Mouse (Mus musculus) cerebellum, postnatal 14 days (tissue): ENCODE data around the gene Actl10.

Experiments
- DNase-seq, 2 experiments: peaks; one replicate each; pipeline ENCODE4 v3.0.0; 2021; ENCODE audit warnings: mixed read lengths in 2 of 2

Gene Actl10

GRCm38 (mm10) chr2:154583906-154584872 lies 32.6 kb downstream of the Actl10 start:
- peak; percentile 83 to 91 for DNase-seq

- peak; percentile 74 to 83 for DNase-seq
These were observed 33.5 kb downstream of the Actl10 start for GRCm38 (mm10) chr2:154584931-154585601.

- DNase-seq: peak; percentile 78 to 92
These were observed 34.8 kb downstream of the Actl10 start for GRCm38 (mm10) chr2:154586405-154586804.

GRCm38 (mm10) chr2:154589051-154589450 lies 37.5 kb downstream of the Actl10 start:
- no peak for DNase-seq

- no peak for DNase-seq
These were observed 39.7 kb downstream of the Actl10 start for GRCm38 (mm10) chr2:154591239-154591638.

GRCm38 (mm10) chr2:154593025-154593424 lies 41.4 kb downstream of the Actl10 start:
- DNase-seq: peak; percentile 46 to 49

- peak; percentile 75 to 78 for DNase-seq
These were observed 44.2 kb downstream of the Actl10 start for GRCm38 (mm10) chr2:154595775-154596174.

GRCm38 (mm10) chr2:154597399-154597798 lies 45.8 kb downstream of the Actl10 start:
- DNase-seq: no peak

- no peak for DNase-seq
These were observed 49.0 kb downstream of the Actl10 start for GRCm38 (mm10) chr2:154600586-154600985.

- DNase-seq: no peak
These were observed 49.7 kb downstream of the Actl10 start for GRCm38 (mm10) chr2:154601324-154601723.
